Mouse (Mus musculus) hindbrain, embryonic 16.5 days (tissue): Measurements from ENCODE around the gene Vsir. TPM values are rescaled to one million over a fixed set of nuclear protein-coding genes. Genes with fewer than 3 reads are reported as not detected.

Source experiments
- ATAC-seq: fragments of 200-750 bp; cut with Nextera tagmentation; 2 replicates; pipeline ENCODE4 v1.8.0; 2017; ENCODE audit warnings: moderate TSS enrichment, moderate library complexity
- H3K27ac ChIP-seq: fragments of 300-500 bp; sonication (generic); 2 replicates; pipeline ENCODE4 v1.5.1; 2014; ENCODE audit warnings: low read depth, mild to moderate bottlenecking, control low read depth, low read length, moderate library complexity
- H3K27me3 ChIP-seq: fragments of 300-500 bp; sonication (generic); replicated peaks from 2 replicates; pipeline ENCODE4 v1.6.1; 2014; ENCODE audit warnings: low read length; ENCODE audit not compliant: control insufficient read depth, insufficient read depth
- H3K36me3 ChIP-seq: fragments of 300-500 bp; sonication (generic); 2 replicates; pipeline ENCODE4 v1.6.1; 2014; ENCODE audit warnings: mild to moderate bottlenecking, low read length, moderate library complexity, mixed read lengths; ENCODE audit not compliant: control insufficient read depth, insufficient read depth
- H3K4me1 ChIP-seq: fragments of 300-500 bp; sonication (generic); 2 replicates; pipeline ENCODE4 v1.6.1; 2014; ENCODE audit warnings: low read depth, low read length; ENCODE audit not compliant: control insufficient read depth, insufficient read depth
- H3K4me2 ChIP-seq: fragments of 300-500 bp; sonication (generic); 2 replicates; pipeline ENCODE4 v1.6.1; 2014; ENCODE audit warnings: mild to moderate bottlenecking, low read length, control low read depth, moderate library complexity
- H3K4me3 ChIP-seq: fragments of 300-500 bp; sonication (generic); 2 replicates; pipeline ENCODE4 v1.5.1; 2014; ENCODE audit warnings: mild to moderate bottlenecking, low read length, control low read depth, moderate library complexity
- H3K9ac ChIP-seq: fragments of 300-500 bp; sonication (generic); 2 replicates; pipeline ENCODE4 v1.6.1; 2014; ENCODE audit warnings: low read depth, mild to moderate bottlenecking, control low read depth, low read length, moderate library complexity
- H3K9me3 ChIP-seq: fragments of 300-500 bp; sonication (generic); 2 replicates; pipeline ENCODE4 v1.6.1; 2014; ENCODE audit warnings: mild to moderate bottlenecking, low read length, moderate library complexity; ENCODE audit not compliant: control insufficient read depth
- WGBS: fragments of 180-500 bp; shearing (Covaris S2); extraction: QIAGEN DNeasy Blood & Tissue Kit; methylation state at CpG from one replicate; pipeline ENCODE4 v1.1.7; 2014; 5-methylcytosine and 5-hydroxymethylcytosine counted together
- polyA plus RNA-seq: library from polyadenylated mRNA; unstranded; fragments of >200 nt; fragmentation: Nextera tagmentation; extraction: Ambion mirVana; gene quantifications from 2 replicates; pipeline ENCODE4 v1.2.1, GENCODE M21; 2015

The Vsir gene
- polyA plus RNA-seq = 2.4 TPM in 2 replicates

- WGBS = under 1% methylated on average over 37 of the region's 37 CpGs
- H3K4me3 ChIP-seq = peak within 1 kb of the TSS; percentile 26
- H3K4me2 ChIP-seq = peak within 1 kb of the TSS; percentile 47
- peak within 1 kb of the TSS; percentile 33; the same call in 1 of the 2 replicates for H3K9ac ChIP-seq
- no peaks in the 10 kb centered on the region for H3K36me3 ChIP-seq
- no peak within 1 kb of the TSS for H3K27ac ChIP-seq
- peak; percentile 46; the same call in 1 of the 2 replicates for ATAC-seq
- H3K27me3 ChIP-seq = peaks cover 10% of the 10 kb centered on the region
- no peaks in the 10 kb centered on the region for H3K9me3 ChIP-seq
- H3K4me1 ChIP-seq = peaks cover 16% of the 10 kb centered on the region
Observed at GRCm38 (mm10) chr10:60346701-60347405, at the start of gene Vsir. TSS of gene Vsir (plus strand) at chr10:60346851.

- Histone ChIP-seq H3K9me3 (no peaks in the 10 kb centered on the region), H3K27me3 (no peaks in the 10 kb centered on the region), H3K9ac (no peak overlapping the region), H3K4me1 (no peaks in the 10 kb centered on the region), H3K4me3 (no peak overlapping the region), H3K4me2 (no peak overlapping the region), H3K27ac (no peak overlapping the region), H3K36me3 (peaks cover 39% of the 10 kb centered on the region)
- no peak for ATAC-seq
- WGBS = 95% methylated on average over 12 of the region's 12 CpGs
Observed at GRCm38 (mm10) chr10:60299636-60300035, 47.0 kb upstream of the Vsir start.

GRCm38 (mm10) chr10:60303419-60303818, 43.2 kb upstream of the Vsir start:
- no peak overlapping the region for H3K4me3 ChIP-seq
- no peaks in the 10 kb centered on the region for H3K9me3 ChIP-seq
- H3K9ac ChIP-seq = no peak overlapping the region
- no peak for ATAC-seq
- H3K27ac ChIP-seq = no peak overlapping the region
- no peak overlapping the region for H3K4me2 ChIP-seq
- H3K27me3 ChIP-seq = no peaks in the 10 kb centered on the region
- peaks cover 28% of the 10 kb centered on the region for H3K36me3 ChIP-seq
- 83% methylated on average over 17 of the region's 17 CpGs for WGBS
- H3K4me1 ChIP-seq = 0 out of 2 replicates have a peak, but pooled peaks cover 2% of the 10 kb centered on the region

GRCm38 (mm10) chr10:60304854-60305628, 41.6 kb upstream of the Vsir start:
- no peak overlapping the region for H3K27ac ChIP-seq
- 0 out of 2 replicates have a peak, but pooled peaks cover 2% of the 10 kb centered on the region for H3K4me1 ChIP-seq
- H3K9ac ChIP-seq = no peak overlapping the region
- ATAC-seq = peak; percentile 87
- no peak overlapping the region for H3K4me3 ChIP-seq
- WGBS = 65% methylated on average over 15 of the region's 15 CpGs
- H3K4me2 ChIP-seq = no peak overlapping the region
- H3K27me3 ChIP-seq = no peaks in the 10 kb centered on the region
- peaks cover 17% of the 10 kb centered on the region for H3K36me3 ChIP-seq
- H3K9me3 ChIP-seq = no peaks in the 10 kb centered on the region

GRCm38 (mm10) chr10:60310629-60311028, 36.0 kb upstream of the Vsir start:
- 85% methylated on average over 11 of the region's 13 CpGs for WGBS
- Histone ChIP-seq H3K4me1 (no peaks in the 10 kb centered on the region), H3K9ac (no peak overlapping the region), H3K36me3 (no peaks in the 10 kb centered on the region), H3K27me3 (no peaks in the 10 kb centered on the region), H3K27ac (no peak overlapping the region), H3K4me2 (no peak overlapping the region), H3K4me3 (no peak overlapping the region), H3K9me3 (no peaks in the 10 kb centered on the region)
- ATAC-seq = no peak

GRCm38 (mm10) chr10:60313606-60314005, 33.0 kb upstream of the Vsir start:
- Histone ChIP-seq H3K9me3 (no peaks in the 10 kb centered on the region), H3K4me2 (no peak overlapping the region), H3K9ac (no peak overlapping the region), H3K36me3 (no peaks in the 10 kb centered on the region), H3K27ac (no peak overlapping the region), H3K4me1 (no peaks in the 10 kb centered on the region), H3K27me3 (no peaks in the 10 kb centered on the region), H3K4me3 (no peak overlapping the region)
- 94% methylated on average over 5 of the region's 5 CpGs for WGBS
- no peak for ATAC-seq

- no peak for ATAC-seq
- no peaks in the 10 kb centered on the region for H3K27me3 ChIP-seq
- H3K4me3 ChIP-seq = no peak overlapping the region
- no peaks in the 10 kb centered on the region for H3K9me3 ChIP-seq
- H3K27ac ChIP-seq = no peak overlapping the region
- no peak overlapping the region for H3K9ac ChIP-seq
- no peak overlapping the region for H3K4me2 ChIP-seq
- no peaks in the 10 kb centered on the region for H3K4me1 ChIP-seq
- 88% methylated on average over 4 of the region's 4 CpGs for WGBS
- no peaks in the 10 kb centered on the region for H3K36me3 ChIP-seq
Observed at GRCm38 (mm10) chr10:60316166-60316565, 30.5 kb upstream of the Vsir start.

- no peak for ATAC-seq
- H3K4me1 ChIP-seq = no peaks in the 10 kb centered on the region
- no peak overlapping the region for H3K4me2 ChIP-seq
- WGBS = 79% methylated on average over 11 of the region's 11 CpGs
- H3K36me3 ChIP-seq = no peaks in the 10 kb centered on the region
- H3K9ac ChIP-seq = no peak overlapping the region
- H3K4me3 ChIP-seq = no peak overlapping the region
- no peaks in the 10 kb centered on the region for H3K9me3 ChIP-seq
- H3K27ac ChIP-seq = no peak overlapping the region
- H3K27me3 ChIP-seq = no peaks in the 10 kb centered on the region
Observed at GRCm38 (mm10) chr10:60328963-60329650, 17.5 kb upstream of the Vsir start.

GRCm38 (mm10) chr10:60334583-60334982, 12.1 kb upstream of the Vsir start:
- no peaks in the 10 kb centered on the region for H3K4me1 ChIP-seq
- WGBS = 85% methylated on average over 7 of the region's 7 CpGs
- no peak for ATAC-seq

More at GRCm38 (mm10) chr10:60334583-60334982, 12.1 kb upstream of the Vsir start:
- Histone ChIP-seq H3K36me3 (no peaks in the 10 kb centered on the region), H3K9ac (no peak overlapping the region), H3K4me3 (no peak overlapping the region), H3K9me3 (no peaks in the 10 kb centered on the region), H3K4me2 (no peak overlapping the region), H3K27me3 (no peaks in the 10 kb centered on the region), H3K27ac (no peak overlapping the region)
